Mouse (Mus musculus) effector memory CD4-positive, alpha-beta T cell, adult 7 months (primary cell): ENCODE measurements around the gene Gpi1. TPM values are rescaled to one million over a fixed set of nuclear protein-coding genes. Genes with fewer than 3 reads are reported as not detected.

Source experiments
- polyA plus RNA-seq: library from polyadenylated mRNA; unstranded; fragments of 100-300 nt; shearing (Covaris generic); gene quantifications from one replicate; pipeline ENCODE4 v1.2.1, GENCODE M21; 2017

Gene Gpi1
- 230 TPM for polyA plus RNA-seq

GRCm38 (mm10) chr7:34230116-34230515 lies at the start of gene Gpi1:
TSS of gene Gpi1 (minus strand) at chr7:34230336.

GRCm38 (mm10) chr7:34250738-34251137 lies 20.6 kb upstream of the Gpi1 start, which contains the start of gene Gm6096:
TSS of gene Gm6096 (plus strand) at chr7:34251038.

GRCm38 (mm10) chr7:34196132-34197128 lies 33.7 kb downstream of the Gpi1 start, which contains the start of gene Pdcd2l:
TSS of gene Pdcd2l (minus strand) at chr7:34196661.

GRCm38 (mm10) chr7:34169454-34169853 lies 60.7 kb downstream of the Gpi1 start, which contains the start of gene Uba2:
TSS of gene Uba2 (minus strand) at chr7:34169599.

Other genes starting within 250 kb of the Gpi1 start
- gene Scgb2b27, start 216.4 kb downstream of the Gpi1 start, polyA plus RNA-seq, result not detected
- gene Scgb1b27, start 208.9 kb downstream of the Gpi1 start, polyA plus RNA-seq, result not detected
- not detected for gene Scgb1b30, start 134.9 kb downstream of the Gpi1 start, polyA plus RNA-seq
- gene Wtip, start 97.1 kb downstream of the Gpi1 start, polyA plus RNA-seq, result not detected
- gene Uba2, start 60.7 kb downstream of the Gpi1 start, polyA plus RNA-seq, result 103 TPM
- gene Pdcd2l, start 33.7 kb downstream of the Gpi1 start, polyA plus RNA-seq, result 34.6 TPM
- gene Gm6096, start 20.7 kb upstream of the Gpi1 start, polyA plus RNA-seq, result not detected
- gene 4931406P16Rik, start 83.2 kb upstream of the Gpi1 start, polyA plus RNA-seq, result 32.9 TPM
- 158 TPM for gene Lsm14a, start 163.0 kb upstream of the Gpi1 start, polyA plus RNA-seq